Mouse (Mus musculus): ENCODE data around the gene Cox10.

The Cox10 gene

DNA sequence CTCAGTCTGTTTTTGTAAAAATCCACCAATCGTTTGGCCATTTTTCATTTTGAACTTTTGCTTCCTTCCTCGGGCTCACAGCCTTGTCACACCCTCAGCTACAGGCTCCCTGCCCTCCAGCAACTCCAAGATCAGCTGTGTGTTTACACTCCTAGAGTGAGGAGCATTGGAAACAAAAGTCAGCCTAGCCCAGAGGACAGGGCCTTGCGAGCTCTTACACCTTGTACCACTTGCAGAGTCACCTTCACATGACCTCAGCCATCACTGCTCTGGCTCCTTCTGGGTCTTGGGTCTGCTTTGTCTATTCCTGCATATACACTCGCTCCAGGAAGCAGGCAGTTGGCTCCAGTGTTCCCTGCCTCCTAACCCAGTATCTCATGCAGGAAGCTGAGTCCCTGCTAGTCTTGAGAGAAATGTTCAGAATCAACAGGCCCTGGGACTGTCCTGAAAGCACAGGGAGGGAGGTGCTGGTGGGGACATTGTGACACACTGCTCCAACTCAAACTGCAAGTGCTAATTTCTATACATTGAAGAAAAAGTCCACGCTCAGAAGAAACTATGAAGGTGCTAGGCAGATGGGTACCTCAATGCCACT lies 79.0 kb downstream of the Cox10 start:
- DNase-seq (ENCODE audit: low read depth, low spot score), result peak; percentile 3

DNA sequence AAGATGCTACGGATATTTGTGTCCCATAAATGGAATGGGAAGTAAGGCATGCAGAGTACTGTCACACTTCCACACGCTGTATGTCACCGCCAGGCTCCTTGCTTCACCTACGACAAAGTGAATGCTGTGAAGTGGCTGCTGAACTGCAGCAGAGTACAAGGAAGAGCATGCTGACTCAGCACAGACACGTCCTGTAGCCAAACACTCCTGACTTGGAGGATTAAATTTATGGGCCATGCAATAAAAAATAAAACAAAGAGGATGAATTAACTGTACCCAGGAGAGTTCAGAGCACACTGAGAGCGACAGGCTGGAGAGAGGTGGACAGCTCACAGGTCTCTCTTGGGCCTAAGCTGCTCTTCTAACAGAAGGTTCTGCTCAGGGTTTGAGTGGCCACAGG lies 79.8 kb downstream of the Cox10 start:
- DNase-seq (ENCODE audit: low read depth, low spot score), result no peak

DNA sequence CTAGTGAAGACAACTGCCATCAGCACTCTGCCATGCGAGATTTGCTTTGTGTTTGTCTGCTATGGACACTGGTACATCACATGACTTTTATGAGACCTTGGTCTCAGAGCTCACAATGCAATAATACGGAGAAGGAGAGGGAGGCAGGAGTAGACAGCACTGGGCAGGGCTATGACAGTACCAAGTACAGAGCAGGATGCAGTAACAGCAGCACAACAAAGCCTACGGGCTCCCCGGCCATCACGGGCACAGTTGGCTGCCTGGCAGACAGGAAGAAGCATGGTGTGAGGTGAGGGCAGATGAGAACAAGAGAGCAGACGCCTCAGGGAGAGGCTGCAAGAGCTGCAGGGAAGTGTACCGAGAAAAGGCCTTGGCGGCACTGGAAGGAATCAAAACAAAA lies 87.3 kb downstream of the Cox10 start:
- no peak for DNase-seq (ENCODE audit: low read depth, low spot score)

DNA sequence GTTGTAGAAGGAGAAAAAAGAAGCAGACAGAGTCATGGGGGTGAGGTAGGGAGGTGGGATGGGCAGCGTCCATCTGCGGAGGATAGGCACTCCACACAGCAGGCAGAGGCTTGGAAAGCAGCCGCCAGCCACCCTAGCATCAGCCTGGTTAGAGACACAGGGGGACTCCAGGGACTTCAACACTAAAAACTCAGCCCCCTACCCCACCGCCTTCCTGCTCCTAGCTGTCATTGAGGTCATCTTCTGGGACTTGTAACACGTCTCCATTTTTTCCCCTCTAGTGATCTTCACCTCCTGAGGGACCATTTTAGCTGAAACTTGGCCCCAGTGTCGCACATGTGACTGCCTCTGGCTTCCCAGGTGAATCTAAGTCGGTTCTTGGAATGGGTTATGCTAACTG lies 88.5 kb downstream of the Cox10 start:
- no peak for DNase-seq (ENCODE audit: low read depth, low spot score)

DNA sequence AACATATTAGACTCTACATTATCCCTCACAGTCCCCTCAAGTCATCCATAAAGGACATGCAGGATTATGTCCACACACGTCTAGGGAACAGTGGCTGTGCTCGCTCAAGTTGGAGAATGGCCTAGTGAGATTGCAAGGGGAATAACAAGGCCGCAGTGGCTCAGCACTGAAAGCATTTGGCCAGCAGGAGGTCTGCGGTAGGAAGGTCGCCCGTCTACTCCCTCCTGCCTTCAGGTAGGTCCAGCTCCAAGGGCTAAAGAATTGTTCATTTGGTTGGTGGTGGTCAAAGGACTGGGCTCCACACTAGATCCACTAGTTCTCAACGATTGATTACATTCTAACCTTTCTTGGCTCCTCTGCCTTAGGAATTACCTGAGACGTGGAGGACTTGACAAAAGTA lies 89.0 kb downstream of the Cox10 start:
- no peak for DNase-seq (ENCODE audit: low read depth, low spot score)

DNA sequence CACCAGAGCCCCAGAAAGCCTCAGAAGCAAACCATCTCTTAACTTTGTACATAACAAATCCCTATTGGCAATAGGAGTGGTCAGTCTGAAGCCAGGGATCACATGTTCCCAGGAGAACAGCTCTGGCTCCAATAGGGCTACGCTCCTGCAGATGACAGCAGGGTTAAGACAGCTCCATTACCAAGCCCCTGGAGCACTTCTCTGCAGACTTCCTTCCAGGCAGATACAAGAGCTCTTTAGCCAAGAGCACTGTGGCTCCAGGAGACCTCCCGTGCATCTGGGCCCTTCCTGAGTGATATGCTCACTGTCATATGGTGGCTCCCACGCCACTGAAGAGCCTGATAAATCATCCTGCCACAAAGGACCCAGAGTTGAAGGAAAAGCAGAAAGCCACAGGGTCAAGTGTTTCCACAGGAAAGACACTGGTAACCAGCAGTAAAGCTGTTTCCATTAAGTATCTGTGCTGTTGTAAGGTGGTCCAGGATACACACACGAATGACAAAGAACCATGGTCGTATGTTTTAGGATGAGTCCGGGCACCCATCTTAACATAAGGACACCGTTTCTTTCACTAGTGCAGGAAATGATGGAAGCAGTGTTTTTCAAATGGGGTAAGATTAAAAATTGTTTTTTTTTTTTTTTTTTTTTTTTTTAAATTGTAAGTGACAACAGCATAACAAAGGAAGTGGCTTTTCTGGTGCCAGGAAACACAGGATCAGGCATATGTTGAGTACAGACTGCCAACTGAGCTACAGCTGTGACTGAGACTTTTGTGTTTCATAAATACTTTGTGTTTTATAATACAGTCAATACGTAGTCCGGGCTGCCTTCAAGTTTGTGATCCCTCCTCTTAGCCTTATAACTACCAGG lies 90.0 kb downstream of the Cox10 start:
- DNase-seq (ENCODE audit: low read depth, low spot score), result no peak

DNA sequence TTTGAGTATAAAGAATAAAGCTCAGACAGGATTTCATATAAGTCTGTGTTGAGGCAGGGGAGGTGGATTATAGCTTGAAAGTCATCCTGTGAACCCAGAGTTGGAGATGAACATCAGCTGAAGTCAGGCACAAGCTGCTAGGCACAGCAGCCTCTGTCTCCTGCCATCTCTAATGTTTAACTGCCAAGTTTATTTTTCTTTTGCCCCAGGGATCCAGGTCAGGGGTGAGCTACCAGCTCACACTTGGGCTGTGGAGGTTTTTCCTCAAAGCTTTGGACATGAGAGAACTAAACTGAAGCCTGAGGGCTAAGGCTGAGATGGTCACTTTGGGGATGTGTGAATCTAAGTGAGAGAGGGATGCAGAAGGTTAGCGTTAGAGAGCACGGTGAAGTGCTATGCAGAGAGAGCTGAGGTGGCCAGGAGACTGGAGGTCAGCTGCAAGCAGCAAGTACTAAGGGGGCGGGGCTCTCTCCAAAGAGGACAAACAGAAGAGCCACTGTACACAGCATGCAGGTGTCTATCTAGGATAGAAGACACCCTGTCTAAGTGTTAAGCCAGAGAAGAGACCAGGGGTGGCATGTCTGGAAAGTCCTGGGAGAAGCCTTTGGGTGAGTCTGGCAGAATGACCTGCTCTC lies 91.1 kb downstream of the Cox10 start:
- no peak for DNase-seq (ENCODE audit: low read depth, low spot score)

DNA sequence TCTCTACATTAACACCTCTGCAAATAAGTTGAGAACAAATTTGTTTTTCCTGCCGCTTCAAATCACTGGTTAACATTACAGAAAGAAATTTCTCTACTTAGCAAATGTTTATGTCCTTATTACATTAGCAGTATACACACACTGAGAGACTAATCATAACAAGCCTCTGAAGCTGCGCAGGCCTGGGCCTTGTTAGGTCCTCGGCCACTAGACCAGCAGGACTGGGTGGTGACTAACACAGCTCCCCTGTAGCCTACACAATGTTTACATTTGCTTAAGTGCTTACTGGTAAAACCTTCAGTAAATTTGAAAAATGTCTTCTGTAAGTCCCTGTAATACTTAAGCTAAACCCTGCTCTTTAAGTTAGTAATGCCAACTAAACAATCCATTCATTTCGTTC lies 92.6 kb downstream of the Cox10 start:
- DNase-seq (ENCODE audit: low read depth, low spot score), result no peak

DNA sequence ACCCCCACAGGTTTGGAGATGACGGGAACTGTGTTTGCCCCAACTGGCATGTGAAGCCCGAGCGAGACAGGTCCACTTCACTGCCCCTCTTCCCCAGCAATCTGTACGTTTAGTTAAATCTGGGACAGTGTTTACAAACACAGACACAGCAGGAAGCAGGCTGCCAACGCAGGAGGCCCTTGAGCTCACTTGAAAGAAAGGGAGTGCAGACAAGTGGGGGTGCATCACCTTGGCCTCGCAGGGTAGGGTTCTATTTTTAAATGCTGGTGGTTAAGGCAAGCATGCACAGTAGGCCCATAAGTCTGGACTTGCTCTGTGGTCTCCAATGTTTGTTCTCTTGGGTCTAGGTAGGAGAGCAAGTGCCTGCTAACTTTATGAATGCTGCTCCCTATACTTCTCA lies 93.8 kb downstream of the Cox10 start:
- DNase-seq (ENCODE audit: low read depth, low spot score), result no peak

DNA sequence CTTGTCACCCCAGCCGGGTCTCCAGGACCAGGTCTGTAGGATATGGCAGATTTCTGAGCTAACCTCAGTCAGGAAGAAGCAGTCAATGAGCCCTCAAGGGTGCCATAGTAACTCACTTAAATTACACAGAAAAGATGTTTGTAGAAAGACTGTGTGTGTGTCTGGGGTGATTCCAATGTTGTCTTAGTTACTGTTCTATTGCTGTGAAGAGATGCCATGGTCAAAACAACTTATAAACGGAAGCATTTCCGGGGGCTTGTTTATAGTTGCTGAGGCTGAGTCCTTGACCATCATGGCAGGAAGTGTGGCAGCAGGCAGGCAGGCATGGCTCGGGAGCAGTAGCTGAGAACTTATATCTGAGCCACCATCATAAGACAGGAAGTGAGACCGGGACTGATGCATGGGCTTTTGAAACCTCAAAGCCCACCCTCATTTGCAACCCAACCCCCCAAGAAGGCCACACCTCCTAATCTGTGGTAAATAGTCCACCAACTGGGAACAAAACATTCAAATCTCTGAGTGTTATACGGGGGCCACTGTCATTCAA lies 94.6 kb downstream of the Cox10 start:
- no peak for DNase-seq (ENCODE audit: low read depth, low spot score)

DNA sequence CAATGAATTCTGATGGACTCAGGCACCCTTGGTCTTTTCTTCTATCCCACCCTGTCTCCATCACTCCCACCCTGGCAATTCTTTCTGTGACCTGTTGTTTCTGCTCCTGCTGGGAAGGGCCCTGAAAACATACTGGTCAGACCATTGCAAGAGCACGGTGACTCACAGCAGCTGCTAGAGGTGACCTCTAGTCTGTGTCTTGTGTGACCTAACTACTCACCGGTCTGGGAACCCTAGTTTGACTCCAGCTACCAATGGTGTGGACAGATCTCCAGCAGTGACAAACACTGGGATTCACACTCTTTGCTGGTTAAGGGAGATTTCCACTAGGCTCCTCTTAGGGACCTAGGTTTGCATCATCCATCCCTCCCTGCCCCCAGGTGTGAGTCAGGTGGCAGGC lies 101.5 kb downstream of the Cox10 start:
- peak; percentile 51 for DNase-seq (ENCODE audit: low read depth, low spot score)

DNA sequence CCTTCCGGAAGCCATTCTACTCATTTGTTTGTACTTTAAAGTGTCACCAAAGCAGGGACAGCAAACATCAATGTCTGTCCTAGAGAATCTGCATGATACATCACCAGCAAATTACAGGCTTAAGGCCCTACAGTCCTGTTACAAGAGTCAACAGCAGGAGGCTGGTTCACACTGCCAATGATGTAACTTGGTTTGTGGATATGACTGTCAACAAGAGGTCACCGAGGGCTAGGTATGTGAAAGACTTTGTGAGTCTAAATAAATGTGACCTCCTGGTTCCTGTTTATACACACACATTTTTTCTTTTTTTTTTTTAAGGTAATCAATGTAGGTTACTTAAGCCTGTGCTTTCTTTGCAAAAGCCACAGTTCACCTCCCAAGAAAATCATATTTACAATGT lies 102.5 kb downstream of the Cox10 start:
- DNase-seq (ENCODE audit: low read depth, low spot score), result no peak

DNA sequence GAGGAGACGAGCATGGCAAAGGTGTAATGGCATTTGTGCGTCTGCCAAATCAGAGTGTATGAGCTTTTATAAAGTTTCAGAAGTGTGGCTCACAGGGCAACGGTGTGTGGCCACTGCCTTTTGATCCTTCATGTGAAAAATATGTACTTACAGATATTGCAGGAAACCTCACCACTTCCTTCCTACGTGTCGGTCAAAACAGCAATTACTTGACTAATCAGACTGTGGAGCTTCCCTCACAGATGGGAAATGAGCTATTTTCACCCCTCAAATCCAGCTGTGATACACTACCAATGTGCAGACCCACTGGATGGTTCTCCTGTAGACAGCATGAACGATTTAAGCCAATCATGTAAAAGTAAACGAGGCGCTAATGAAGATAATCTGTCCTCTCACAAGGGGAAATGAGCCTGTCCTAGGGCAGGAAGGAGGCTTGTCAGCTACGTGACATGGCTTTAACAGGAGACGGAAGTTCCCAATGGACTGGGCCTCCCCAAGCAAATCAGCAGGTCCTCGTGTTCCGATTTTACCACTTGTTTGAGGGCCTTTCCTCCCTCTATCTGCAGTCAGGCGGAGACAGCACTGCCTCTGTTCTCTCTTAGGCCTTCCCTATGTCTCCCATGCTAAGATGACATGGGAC lies 103.9 kb downstream of the Cox10 start:
- no peak for DNase-seq (ENCODE audit: low read depth, low spot score)

DNA sequence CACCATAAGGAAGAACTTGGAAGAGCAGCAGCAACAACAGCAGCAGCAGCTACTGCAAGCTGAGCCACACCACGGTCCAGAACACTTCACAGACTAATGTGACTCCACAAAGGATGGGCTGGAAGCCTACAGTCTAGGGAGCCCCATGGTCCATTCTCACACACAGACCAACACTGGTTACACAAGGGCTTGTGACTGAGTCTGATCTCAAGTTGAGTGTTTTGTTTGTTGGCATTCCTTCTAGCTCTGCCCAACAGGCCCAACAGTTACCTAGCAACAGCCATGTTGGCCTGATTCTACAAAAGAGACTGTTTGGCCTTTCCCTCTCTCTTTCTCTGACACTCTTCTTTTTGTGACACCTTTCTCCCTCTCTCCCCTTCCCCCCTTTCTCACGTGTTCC lies 105.3 kb downstream of the Cox10 start:
- no peak for DNase-seq (ENCODE audit: low read depth, low spot score)

DNA sequence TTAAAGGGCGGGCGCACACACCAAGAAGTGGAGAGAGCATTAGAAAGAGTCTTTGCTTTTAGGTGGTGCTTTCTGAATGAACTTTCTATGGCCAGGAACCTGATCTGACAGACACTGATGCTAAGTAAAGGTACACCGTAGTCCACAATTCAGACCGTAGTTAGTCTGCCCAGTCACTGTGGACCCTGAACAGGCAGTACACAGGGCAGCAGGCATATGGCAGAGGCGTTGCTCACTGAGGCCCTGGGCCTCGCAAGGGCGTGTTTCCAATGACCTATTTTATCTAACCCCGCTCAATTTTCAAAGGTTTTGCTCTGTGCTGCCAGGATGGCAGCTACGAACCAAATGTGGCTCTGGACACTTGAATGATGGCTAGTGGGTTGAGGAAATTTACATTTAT lies 107.8 kb downstream of the Cox10 start:
- DNase-seq (ENCODE audit: low read depth, low spot score), result no peak

DNA sequence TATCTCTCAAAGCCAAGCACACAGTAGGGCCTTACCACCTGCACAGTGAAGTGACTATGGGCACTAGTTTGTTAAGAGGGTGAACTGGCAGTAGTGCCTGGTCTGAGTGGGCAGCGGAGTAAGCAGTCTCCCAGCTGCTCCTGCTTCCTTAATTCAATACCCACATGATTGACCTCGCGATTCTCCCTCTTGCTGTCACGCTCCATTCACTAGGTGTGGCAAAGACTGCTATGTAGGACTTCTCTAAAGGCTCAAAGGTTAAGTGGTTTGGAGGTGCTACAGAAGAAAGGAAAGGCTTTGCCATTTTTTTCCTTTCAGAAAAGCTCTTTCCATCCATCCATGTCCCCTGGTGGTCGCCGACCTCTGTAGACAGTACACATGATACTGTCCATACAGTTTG lies 108.5 kb downstream of the Cox10 start:
- no peak for DNase-seq (ENCODE audit: low read depth, low spot score)

DNA sequence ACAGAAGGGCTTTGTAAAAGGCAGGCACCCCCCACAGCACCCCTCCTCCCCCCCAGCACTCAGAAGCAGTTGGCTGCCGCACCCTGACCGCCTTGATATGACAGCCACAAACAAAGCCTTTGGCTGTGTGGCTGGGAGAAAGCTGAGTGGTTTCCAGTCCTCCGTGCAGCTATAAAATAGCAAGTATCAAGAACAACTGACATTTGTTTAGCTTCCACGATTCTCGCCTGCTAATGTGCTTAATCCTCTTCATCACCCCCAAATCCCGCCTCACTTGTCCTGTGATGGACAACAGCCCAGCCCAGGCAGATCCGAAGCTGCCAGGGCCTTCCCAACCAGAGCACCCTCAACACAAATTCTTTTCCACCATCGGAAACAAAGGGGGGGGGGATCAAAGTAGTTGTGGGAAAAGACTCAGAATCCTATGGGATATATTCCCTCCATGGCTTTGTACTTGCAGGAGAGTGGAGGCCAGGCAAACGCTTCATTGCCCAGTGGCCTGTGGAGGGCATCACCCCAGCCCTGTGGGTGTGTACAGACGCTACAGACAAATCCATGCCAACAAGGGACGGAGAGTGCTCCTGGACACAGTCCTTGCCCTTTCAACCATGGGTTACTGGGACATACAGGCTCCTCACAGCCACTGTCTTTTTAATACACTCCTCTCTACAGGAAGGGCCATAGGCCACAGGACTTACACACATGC lies 109.9 kb downstream of the Cox10 start:
- DNase-seq (ENCODE audit: low read depth, low spot score), result no peak

DNA sequence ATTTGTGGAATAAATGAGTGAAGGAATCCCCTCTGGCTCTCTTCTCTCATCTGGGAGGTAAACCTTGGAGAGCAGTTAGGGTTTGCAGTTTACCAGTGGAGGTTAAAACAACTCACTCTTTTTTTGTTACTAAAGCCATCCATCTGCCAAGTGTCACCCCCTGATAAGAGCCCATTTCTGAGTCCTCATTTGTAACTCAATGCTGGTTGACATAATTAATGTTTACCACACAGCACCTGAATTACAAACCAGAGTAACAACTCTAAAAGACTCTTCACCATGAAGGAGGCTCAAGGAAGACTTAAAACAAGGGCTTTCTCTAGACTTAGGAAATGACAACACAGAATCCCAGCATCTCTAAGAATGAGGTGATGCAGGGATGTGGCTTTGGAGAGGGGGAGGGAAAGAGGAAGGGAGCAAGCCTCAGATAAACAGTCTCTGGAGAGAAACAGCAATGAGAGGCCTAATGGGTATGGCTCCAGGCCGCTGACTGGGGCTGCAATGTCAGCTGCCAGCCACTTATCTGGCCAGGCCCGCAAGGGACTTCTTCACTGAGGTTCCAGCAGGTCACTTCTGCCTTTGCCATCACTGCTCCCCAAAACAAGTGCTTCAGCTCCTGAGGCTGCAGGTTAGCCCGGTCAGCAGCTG lies 110.8 kb downstream of the Cox10 start:
- no peak for DNase-seq (ENCODE audit: low read depth, low spot score)

DNA sequence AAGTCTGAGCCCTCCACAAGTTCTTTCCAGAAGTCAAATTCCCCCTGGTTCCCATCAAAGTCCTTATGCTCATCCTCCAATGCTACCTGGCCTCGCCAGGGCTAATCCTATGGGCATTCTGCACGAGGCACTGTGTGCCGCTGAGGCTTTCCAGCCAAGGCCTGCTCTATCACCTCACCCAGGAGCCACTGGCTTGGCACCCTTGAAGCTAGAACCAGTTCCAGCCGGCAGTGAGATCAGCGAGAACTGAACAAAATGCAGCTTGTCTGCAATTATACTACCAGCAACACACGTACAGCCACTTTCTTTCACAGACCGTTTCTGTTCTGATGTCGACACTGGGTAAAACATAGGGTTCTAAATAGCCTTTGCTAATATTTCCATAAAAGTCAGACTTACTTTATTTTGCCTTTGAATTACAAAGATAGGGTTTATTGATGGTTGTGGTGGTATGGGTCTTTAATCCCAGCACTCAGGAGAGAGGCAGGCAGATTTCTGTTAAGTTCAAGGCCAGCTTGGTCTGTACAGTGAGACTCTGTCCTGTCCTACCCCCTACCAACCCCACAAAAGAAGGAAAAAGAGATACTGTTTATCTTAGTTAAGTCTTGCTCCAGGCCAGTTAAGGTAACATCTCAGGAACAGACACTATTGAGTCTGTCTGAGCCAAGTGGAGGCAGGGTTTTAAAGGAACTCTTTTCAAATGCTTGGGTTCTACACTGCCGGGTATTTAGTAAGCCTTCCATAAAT lies 111.5 kb downstream of the Cox10 start:
- DNase-seq (ENCODE audit: low read depth, low spot score), result no peak

DNA sequence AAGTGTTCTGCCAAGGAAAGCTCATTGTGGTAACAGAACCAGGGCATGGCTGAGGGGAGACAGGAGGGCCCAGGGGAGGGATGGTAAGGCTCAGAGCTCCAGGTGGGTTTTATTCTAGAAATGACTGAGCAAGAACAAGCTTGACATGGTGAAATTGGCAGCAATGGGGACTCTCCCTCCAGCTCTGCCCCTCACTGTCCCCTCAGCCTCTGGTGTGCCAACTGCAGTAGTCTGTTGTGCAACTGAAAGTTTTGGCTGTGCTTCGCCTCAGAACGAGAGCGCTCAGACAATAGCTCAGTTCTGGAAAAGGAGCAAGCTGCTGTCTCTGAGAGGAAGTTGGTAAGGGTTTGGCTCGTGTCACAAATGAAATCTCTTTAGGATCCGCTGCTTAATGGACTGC lies 113.8 kb downstream of the Cox10 start:
- DNase-seq (ENCODE audit: low read depth, low spot score), result no peak

All from 3T3-L1 (cell line).